Mouse (Mus musculus) neural tube, embryonic 15.5 days (tissue): ENCODE measurements around the gene Ccdc85c. TPM values are rescaled to one million over a fixed set of nuclear protein-coding genes. Genes with fewer than 3 reads are reported as not detected.

Experiments used
- ATAC-seq: fragments of 200-750 bp; cut with Nextera tagmentation; 2 replicates; pipeline ENCODE4 v1.8.0; 2017; ENCODE audit warnings: mild to moderate bottlenecking, moderate TSS enrichment, moderate library complexity; ENCODE audit not compliant: low FRiP score
- H3K27ac ChIP-seq: fragments of 300-500 bp; sonication (generic); replicated peaks from 2 replicates; pipeline ENCODE4 v1.5.1; 2015; ENCODE audit warnings: mild to moderate bottlenecking, inconsistent platforms
- H3K27me3 ChIP-seq: fragments of 300-500 bp; sonication (generic); replicated peaks from 2 replicates; pipeline ENCODE4 v1.6.1; 2015; ENCODE audit warnings: inconsistent platforms
- H3K36me3 ChIP-seq: fragments of 300-500 bp; sonication (generic); 2 replicates; pipeline ENCODE4 v1.6.1; 2015; ENCODE audit warnings: inconsistent platforms
- H3K4me1 ChIP-seq: fragments of 300-500 bp; sonication (generic); 2 replicates; pipeline ENCODE4 v1.6.1; 2015; ENCODE audit warnings: inconsistent platforms
- H3K4me2 ChIP-seq: fragments of 300-500 bp; sonication (generic); 2 replicates; pipeline ENCODE4 v1.6.1; 2015; ENCODE audit warnings: inconsistent platforms, mild to moderate bottlenecking, moderate library complexity
- H3K4me3 ChIP-seq: fragments of 300-500 bp; sonication (generic); replicated peaks from 2 replicates; pipeline ENCODE4 v1.5.1; 2015; ENCODE audit warnings: mild to moderate bottlenecking, inconsistent platforms
- H3K9ac ChIP-seq: fragments of 300-500 bp; sonication (generic); replicated peaks from 2 replicates; pipeline ENCODE4 v1.6.1; 2015; ENCODE audit warnings: mild to moderate bottlenecking, inconsistent platforms
- H3K9me3 ChIP-seq: fragments of 300-500 bp; sonication (generic); replicated peaks from 2 replicates; pipeline ENCODE4 v1.6.1; 2016; ENCODE audit warnings: inconsistent platforms
- WGBS: fragments of 180-500 bp; shearing (Covaris S2); methylation state at CpG from one replicate; pipeline ENCODE4 v1.1.7; 2015; ENCODE audit warnings: mixed read lengths; 5-methylcytosine and 5-hydroxymethylcytosine counted together
- polyA plus RNA-seq: library from polyadenylated mRNA; unstranded; fragments of >200 nt; fragmentation: Nextera tagmentation; extraction: Ambion mirVana; gene quantifications from 2 replicates; pipeline ENCODE4 v1.2.1, GENCODE M21; 2015

Ccdc85c gene
- polyA plus RNA-seq, 1 experiment from 2014 or later = 11.9 TPM

GRCm38 (mm10) chr12:108231901-108232300 is 43.3 kb downstream of the Ccdc85c start:
- no peak overlapping the region for H3K4me2 ChIP-seq
- peaks cover 54% of the 10 kb centered on the region for H3K4me1 ChIP-seq
- H3K27me3 ChIP-seq = no peaks in the 10 kb centered on the region
- H3K27ac ChIP-seq = peak overlapping the region; percentile 38; the same call in 1 of the 2 replicates
- H3K36me3 ChIP-seq = no peaks in the 10 kb centered on the region
- ATAC-seq = no peak
- WGBS = 21% methylated on average over 9 of the region's 9 CpGs
- no peaks in the 10 kb centered on the region for H3K9me3 ChIP-seq
- H3K9ac ChIP-seq = no peak overlapping the region
- no peak overlapping the region for H3K4me3 ChIP-seq

DNA sequence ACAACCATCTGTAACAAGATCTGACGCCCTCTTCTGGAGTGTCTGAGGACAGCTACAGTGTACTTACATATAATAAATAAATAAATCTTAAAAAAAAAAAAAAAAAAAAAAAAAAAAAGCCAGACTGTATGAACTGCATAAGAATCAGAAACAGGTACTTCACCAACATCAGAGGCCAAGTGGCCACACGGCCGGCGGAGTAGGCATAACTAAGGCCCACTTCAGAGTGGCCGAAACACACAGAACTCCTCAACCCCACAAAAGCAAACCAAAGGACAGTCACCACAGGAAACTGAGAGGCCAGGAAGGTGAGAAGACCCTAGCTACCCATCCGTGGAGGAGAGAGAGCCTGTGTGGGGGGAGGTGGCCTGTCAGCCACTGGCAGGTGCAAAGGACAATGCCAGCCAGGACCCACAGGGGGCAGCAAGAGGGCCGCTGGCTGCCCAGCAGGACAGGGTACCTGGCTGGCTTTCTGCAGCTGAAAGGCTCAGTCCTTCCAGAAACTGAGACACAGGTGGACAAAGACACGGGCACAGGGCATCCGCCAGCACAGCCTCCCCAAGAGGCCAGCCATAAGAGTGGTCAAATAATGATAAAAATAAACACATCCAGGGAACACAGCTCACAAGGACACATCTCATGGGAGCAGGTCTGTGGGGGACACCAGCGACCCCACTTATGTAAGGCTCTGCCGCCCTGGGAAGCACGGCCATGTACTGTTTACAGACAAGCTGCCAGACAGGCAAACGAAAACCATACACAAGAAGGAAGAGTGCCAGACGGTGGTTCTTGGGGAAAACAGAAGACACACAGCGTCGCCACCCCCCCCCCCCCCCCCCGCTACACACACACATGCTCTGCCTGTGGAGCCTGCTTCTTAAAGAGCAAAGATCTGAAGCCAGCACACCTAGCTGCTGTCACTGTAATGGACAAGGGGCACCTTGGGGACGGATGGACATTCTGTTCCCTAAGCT is 44.1 kb downstream of the Ccdc85c start:
- H3K4me3 ChIP-seq = no peak overlapping the region
- H3K9ac ChIP-seq = no peak overlapping the region
- H3K36me3 ChIP-seq = no peaks in the 10 kb centered on the region
- peaks cover 53% of the 10 kb centered on the region for H3K4me1 ChIP-seq
- H3K4me2 ChIP-seq = no peak overlapping the region
- ATAC-seq = no peak
- no peaks in the 10 kb centered on the region for H3K27me3 ChIP-seq
- no peaks in the 10 kb centered on the region for H3K9me3 ChIP-seq
- H3K27ac ChIP-seq = peak overlapping the region; percentile 38; the same call in 1 of the 2 replicates
- WGBS = 57% methylated on average over 17 of the region's 18 CpGs

- 75% methylated on average over 12 of the region's 12 CpGs for WGBS
- Histone ChIP-seq H3K4me3 (no peak overlapping the region), H3K9ac (no peak overlapping the region), H3K4me1 (peaks cover 56% of the 10 kb centered on the region), H3K27ac (no peak overlapping the region), H3K27me3 (no peaks in the 10 kb centered on the region), H3K4me2 (no peak overlapping the region), H3K9me3 (no peaks in the 10 kb centered on the region), H3K36me3 (no peaks in the 10 kb centered on the region)
- no peak for ATAC-seq
These were observed 45.1 kb downstream of the Ccdc85c start for GRCm38 (mm10) chr12:108230077-108230476.

DNA sequence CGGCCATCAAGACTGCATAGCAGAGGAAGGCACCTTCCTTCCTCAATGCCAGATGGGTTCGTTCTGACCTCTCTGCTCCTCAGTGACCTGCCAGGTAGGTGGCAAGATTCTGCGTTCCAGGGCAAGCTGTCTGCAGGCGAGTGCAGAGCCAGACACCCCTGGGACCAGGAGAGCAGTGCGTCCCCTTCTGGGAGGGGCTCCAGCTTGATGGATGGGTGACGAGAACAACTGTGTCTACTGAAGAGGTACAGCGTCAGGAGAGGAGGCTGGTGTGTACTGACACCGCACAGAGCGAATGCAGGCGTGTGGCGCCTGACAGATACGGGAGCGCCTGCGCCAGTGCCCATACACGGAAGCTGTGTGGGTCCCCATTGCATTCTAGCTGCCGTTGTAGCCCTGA is 47.7 kb downstream of the Ccdc85c start:
- H3K4me3 ChIP-seq = no peak overlapping the region
- H3K4me2 ChIP-seq = no peak overlapping the region
- H3K36me3 ChIP-seq = no peaks in the 10 kb centered on the region
- H3K4me1 ChIP-seq = peaks cover 72% of the 10 kb centered on the region
- no peak overlapping the region for H3K27ac ChIP-seq
- no peaks in the 10 kb centered on the region for H3K9me3 ChIP-seq
- no peak overlapping the region for H3K9ac ChIP-seq
- no peak for ATAC-seq
- 69% methylated on average over 16 of the region's 16 CpGs for WGBS
- H3K27me3 ChIP-seq = no peaks in the 10 kb centered on the region

- no peak overlapping the region for H3K4me3 ChIP-seq
- H3K36me3 ChIP-seq = no peaks in the 10 kb centered on the region
- no peak overlapping the region for H3K4me2 ChIP-seq
- no peak for ATAC-seq
- H3K4me1 ChIP-seq = peaks cover 71% of the 10 kb centered on the region
- no peaks in the 10 kb centered on the region for H3K9me3 ChIP-seq
- no peak overlapping the region for H3K27ac ChIP-seq
- H3K27me3 ChIP-seq = no peaks in the 10 kb centered on the region
- no peak overlapping the region for H3K9ac ChIP-seq
- 85% methylated on average over 12 of the region's 12 CpGs for WGBS
These were observed 48.3 kb downstream of the Ccdc85c start for GRCm38 (mm10) chr12:108226941-108227340.

GRCm38 (mm10) chr12:108226216-108226615 is 49.0 kb downstream of the Ccdc85c start:
- H3K9ac ChIP-seq = no peak overlapping the region
- ATAC-seq = no peak
- H3K27me3 ChIP-seq = no peaks in the 10 kb centered on the region
- peaks cover 71% of the 10 kb centered on the region for H3K4me1 ChIP-seq
- H3K27ac ChIP-seq = no peak overlapping the region
- 73% methylated on average over 13 of the region's 13 CpGs for WGBS
- H3K36me3 ChIP-seq = no peaks in the 10 kb centered on the region
- H3K9me3 ChIP-seq = no peaks in the 10 kb centered on the region
- H3K4me3 ChIP-seq = no peak overlapping the region
- no peak overlapping the region for H3K4me2 ChIP-seq

- Histone ChIP-seq H3K4me1 (peaks cover 72% of the 10 kb centered on the region), H3K27ac (no peak overlapping the region), H3K4me3 (no peak overlapping the region), H3K9ac (no peak overlapping the region), H3K27me3 (no peaks in the 10 kb centered on the region), H3K9me3 (no peaks in the 10 kb centered on the region), H3K36me3 (no peaks in the 10 kb centered on the region), H3K4me2 (no peak overlapping the region)
- ATAC-seq = no peak
- WGBS = 64% methylated on average over 7 of the region's 7 CpGs
These were observed 49.4 kb downstream of the Ccdc85c start for GRCm38 (mm10) chr12:108225781-108226180.

- no peak overlapping the region for H3K4me2 ChIP-seq
- peaks cover 96% of the 10 kb centered on the region for H3K4me1 ChIP-seq
- WGBS = 34% methylated on average over 7 of the region's 8 CpGs
- no peak overlapping the region for H3K4me3 ChIP-seq
- H3K9me3 ChIP-seq = no peaks in the 10 kb centered on the region
- ATAC-seq = no peak
- H3K27ac ChIP-seq = no peak overlapping the region
- H3K27me3 ChIP-seq = no peaks in the 10 kb centered on the region
- no peak overlapping the region for H3K9ac ChIP-seq
- no peaks in the 10 kb centered on the region for H3K36me3 ChIP-seq
These were observed 51.9 kb downstream of the Ccdc85c start for GRCm38 (mm10) chr12:108223357-108223756.

DNA sequence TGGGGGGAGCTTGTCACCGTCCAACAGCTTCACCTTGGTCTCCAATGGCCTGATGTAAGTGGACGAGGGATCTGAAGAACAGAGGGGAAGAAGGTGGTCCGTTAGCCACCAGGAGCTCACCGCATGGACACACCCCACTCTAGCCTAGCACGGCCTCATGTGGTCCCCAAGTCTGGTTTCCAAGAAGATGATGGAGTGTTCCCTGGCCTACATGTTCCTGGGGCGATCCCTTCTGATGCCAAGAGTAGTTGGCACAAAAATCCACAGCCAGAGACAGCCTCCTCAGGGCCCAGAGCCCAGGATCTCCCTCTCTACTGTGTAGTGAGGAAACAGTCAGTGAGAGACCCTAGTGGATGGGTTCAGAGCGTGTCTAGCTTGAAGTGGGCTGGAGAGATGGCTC is 53.5 kb downstream of the Ccdc85c start:
- Histone ChIP-seq H3K27ac (peak overlapping the region; percentile 93), H3K9me3 (no peaks in the 10 kb centered on the region), H3K27me3 (no peaks in the 10 kb centered on the region), H3K4me3 (no peak overlapping the region), H3K36me3 (no peaks in the 10 kb centered on the region), H3K9ac (no peak overlapping the region), H3K4me2 (no peak overlapping the region), H3K4me1 (peaks cover 96% of the 10 kb centered on the region)
- ATAC-seq = no peak
- 83% methylated on average over 7 of the region's 7 CpGs for WGBS

DNA sequence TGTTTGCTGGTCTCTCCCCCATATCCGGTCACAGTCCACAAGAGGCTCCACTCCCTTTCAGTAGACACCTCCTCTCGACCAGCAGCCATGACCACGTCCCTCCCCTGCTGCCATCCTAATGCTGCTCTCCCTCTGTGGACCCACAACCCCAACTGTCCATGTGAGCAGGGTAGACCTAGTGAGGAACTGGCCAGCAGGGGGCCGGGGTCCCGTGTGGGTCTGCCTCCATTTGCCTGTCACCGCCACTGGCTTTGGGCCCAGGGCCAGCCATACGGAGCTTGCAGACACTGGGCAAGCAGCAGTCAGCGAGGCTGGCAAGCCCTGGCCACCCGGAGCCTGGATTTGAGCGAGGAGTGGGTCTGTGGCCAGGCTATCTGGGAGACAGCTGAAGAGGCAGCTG is 54.0 kb downstream of the Ccdc85c start:
- no peak overlapping the region for H3K4me2 ChIP-seq
- H3K4me1 ChIP-seq = peaks cover 96% of the 10 kb centered on the region

GRCm38 (mm10) chr12:108220621-108221020 is 54.6 kb downstream of the Ccdc85c start:
- peaks cover 93% of the 10 kb centered on the region for H3K4me1 ChIP-seq
- no peaks in the 10 kb centered on the region for H3K9me3 ChIP-seq
- 38% methylated on average over 12 of the region's 12 CpGs for WGBS
- H3K9ac ChIP-seq = no peak overlapping the region
- peak overlapping the region; percentile 93 for H3K27ac ChIP-seq
- H3K27me3 ChIP-seq = no peaks in the 10 kb centered on the region
- H3K4me2 ChIP-seq = no peak overlapping the region
- H3K36me3 ChIP-seq = no peaks in the 10 kb centered on the region
- ATAC-seq = no peak
- H3K4me3 ChIP-seq = no peak overlapping the region

More for the DNA sequence above, 54.0 kb downstream of the Ccdc85c start:
- no peaks in the 10 kb centered on the region for H3K9me3 ChIP-seq
- no peak overlapping the region for H3K4me3 ChIP-seq
- ATAC-seq = no peak
- H3K36me3 ChIP-seq = no peaks in the 10 kb centered on the region
- no peak overlapping the region for H3K9ac ChIP-seq
- H3K27ac ChIP-seq = peak overlapping the region; percentile 93
- WGBS = 50% methylated on average over 10 of the region's 10 CpGs
- no peaks in the 10 kb centered on the region for H3K27me3 ChIP-seq
